In genomic region chr10:77464181-77464936, GRCm38 (mm10) we compare ENCODE assay signal across 8 mouse cellular contexts. TPM values are rescaled to one million over a fixed set of nuclear protein-coding genes. Genes with fewer than 3 reads are reported as not detected.
DNase-seq lines count a peak whose midpoint lies in the region; ATAC-seq and TF ChIP-seq lines count a peak whose summit lies in the region.

No protein-coding gene starts in this region.

- no peak; the same call in 1 of the 2 replicates for ATAC-seq in hindbrain, embryonic 14.5 days (ENCODE audit: low FRiP score)
- no peak for ATAC-seq in hindbrain, embryonic 11.5 days (ENCODE audit: low FRiP score)
- ATAC-seq in G1E (ENCODE audit: extremely low read depth, insufficient number of reproducible peaks, low FRiP score, poor library complexity, severe bottlenecking): peak; percentile 22; the same call in 1 of the 2 replicates
- 0 out of 2 replicates have a peak, but pooled peaks have one; percentile 38 for ATAC-seq in cerebellum, adult (ENCODE audit: insufficient number of reproducible peaks, low FRiP score, low TSS enrichment)

- peak; percentile 37 for DNase-seq in hindbrain, embryonic 14.5 days (ENCODE audit: low spot score)
- DNase-seq in hindbrain, embryonic 11.5 days (ENCODE audit: low spot score): no peak
- DNase-seq in G1E (ENCODE audit: low spot score): no peak
- DNase-seq in heart, postnatal 4 days: peak; percentile 92
- DNase-seq in lung, postnatal 25 days (ENCODE audit: low spot score): peak; percentile 62
- no peak for DNase-seq in layer of hippocampus, postnatal 36 days
- no peak for DNase-seq in left cerebral cortex, adult 2 months (ENCODE audit: extremely low spot score in 1 of 2, low spot score in 2 of 2)

- no peak overlapping the region for H3K9ac ChIP-seq in hindbrain, embryonic 14.5 days
- H3K9ac ChIP-seq in hindbrain, embryonic 11.5 days (ENCODE audit: low read depth, low read length): no peak overlapping the region

- intact Hi-C loops in left cerebral cortex, adult 2 months (cut with DNase I): no loop called here

- no peak overlapping the region for H3K4me2 ChIP-seq in hindbrain, embryonic 14.5 days (replicated peaks)
- no peak overlapping the region for H3K4me2 ChIP-seq in hindbrain, embryonic 11.5 days (replicated peaks; ENCODE audit: low read depth, low read length)

- no peaks in the 10 kb centered on the region for H3K36me3 ChIP-seq in hindbrain, embryonic 14.5 days (replicated peaks; ENCODE audit: control insufficient read depth, insufficient read depth)
- H3K36me3 ChIP-seq in hindbrain, embryonic 11.5 days (ENCODE audit: control insufficient read depth, insufficient read depth, low read length): no peaks in the 10 kb centered on the region
- H3K36me3 ChIP-seq in G1E (replicated peaks): no peaks in the 10 kb centered on the region

- H3K27ac ChIP-seq in hindbrain, embryonic 14.5 days: no peak overlapping the region
- H3K27ac ChIP-seq in hindbrain, embryonic 11.5 days (ENCODE audit: low read depth, low read length): no peak overlapping the region
- no peak overlapping the region for H3K27ac ChIP-seq in left cerebral cortex, adult 2 months

- no peaks in the 10 kb centered on the region for H3K9me3 ChIP-seq in hindbrain, embryonic 14.5 days (ENCODE audit: control insufficient read depth, low read length)
- H3K9me3 ChIP-seq in hindbrain, embryonic 11.5 days (ENCODE audit: control insufficient read depth, low read length): no peaks in the 10 kb centered on the region
- H3K9me3 ChIP-seq in G1E (replicated peaks): no peaks in the 10 kb centered on the region

- H3K4me1 ChIP-seq in hindbrain, embryonic 14.5 days (replicated peaks; ENCODE audit: control insufficient read depth, insufficient read depth, low read length): no peaks in the 10 kb centered on the region
- no peaks in the 10 kb centered on the region for H3K4me1 ChIP-seq in hindbrain, embryonic 11.5 days (replicated peaks; ENCODE audit: control insufficient read depth, insufficient read depth, low read length)
- H3K4me1 ChIP-seq in G1E (ENCODE audit: insufficient read depth, low read depth, low read length): no peaks in the 10 kb centered on the region

- 55% methylated on average over 10 of the region's 10 CpGs for WGBS in hindbrain, embryonic 14.5 days
- 79% methylated on average over 10 of the region's 10 CpGs for WGBS in hindbrain, embryonic 11.5 days

- no peak overlapping the region for H3K4me3 ChIP-seq in hindbrain, embryonic 14.5 days (replicated peaks; ENCODE audit: low read length)
- no peak overlapping the region for H3K4me3 ChIP-seq in hindbrain, embryonic 11.5 days (ENCODE audit: low read depth, low read length)
- H3K4me3 ChIP-seq in G1E (ENCODE audit: low read depth, low read length): no peak overlapping the region
- no peak overlapping the region for H3K4me3 ChIP-seq in left cerebral cortex, adult 2 months

- H3K27me3 ChIP-seq in hindbrain, embryonic 14.5 days (ENCODE audit: control insufficient read depth, insufficient read depth, low read length): no peaks in the 10 kb centered on the region
- H3K27me3 ChIP-seq in hindbrain, embryonic 11.5 days (ENCODE audit: control insufficient read depth, insufficient read depth, low read length): no peaks in the 10 kb centered on the region
- H3K27me3 ChIP-seq in G1E (ENCODE audit: insufficient read depth, low read length): peaks cover 24% of the 10 kb centered on the region

- no peak for TF ChIP-seq CTCF in G1E (IDR thresholded peaks at IDR 0.05; ENCODE audit: low read depth, low read length)
- TF ChIP-seq CTCF in left cerebral cortex, adult 2 months (IDR thresholded peaks at IDR 0.05): no peak

RNA-seq across cellular contexts. Expression of gene Adarb1, which starts 46.3 kb away (rescaled TPM):
- polyA plus RNA-seq in hindbrain, embryonic 14.5 days (2014; fragmentation: Nextera tagmentation; extraction: Ambion mirVana): 20.6 and 20.7 TPM in 2 replicates
- polyA plus RNA-seq in hindbrain, embryonic 11.5 days (2014; fragmentation: Nextera tagmentation; extraction: Ambion mirVana): 5.2 and 6.3 TPM in 2 replicates
- not detected in 2 replicates for total RNA-seq in G1E (2014; fragmentation: Nextera tagmentation)
- total RNA-seq in G1E (2017): 0.05 and 0.52 TPM in 2 replicates
- not detected in 2 replicates for polyA plus RNA-seq in G1E (2012)
- total RNA-seq in heart, postnatal 4 days (2021): 10 to 100 TPM; 20.9 to 23.3 TPM
- 100 to 1,000 TPM; 113 to 117 TPM for total RNA-seq in layer of hippocampus, postnatal 36 days (2021)
- 100 to 1,000 TPM; 139 to 152 TPM for total RNA-seq in left cerebral cortex, adult 2 months (2021)

RNA-seq across cellular contexts. Expression of gene Fam207a, which starts 51.2 kb away (rescaled TPM):
- polyA plus RNA-seq in hindbrain, embryonic 14.5 days (2014; fragmentation: Nextera tagmentation; extraction: Ambion mirVana): 37.7 and 41.0 TPM in 2 replicates
- polyA plus RNA-seq in hindbrain, embryonic 11.5 days (2014; fragmentation: Nextera tagmentation; extraction: Ambion mirVana): 34.6 and 41.8 TPM in 2 replicates
- total RNA-seq in G1E (2014; fragmentation: Nextera tagmentation) (13.0 and 14.5 TPM in 2 replicates), G1E (2017) (31.1 and 39.4 TPM in 2 replicates)
- polyA plus RNA-seq in G1E (2012): 122 and 191 TPM in 2 replicates
- total RNA-seq in heart, postnatal 4 days (2021): 10 to 100 TPM; 12.6 to 13.2 TPM
- total RNA-seq in layer of hippocampus, postnatal 36 days (2021): 10 to 100 TPM; 35.1 to 37.4 TPM
- 10 to 100 TPM; 32.6 to 35.7 TPM for total RNA-seq in left cerebral cortex, adult 2 months (2021)

Comparison
In these comparisons a context has a peak if more than half of its experiments do, and no peak if none do; other contexts are left out.
1. DNase-seq: peak in hindbrain, embryonic 14.5 days (single experiment), heart, postnatal 4 days (single experiment) and lung, postnatal 25 days (single experiment); none in hindbrain, embryonic 11.5 days (single experiment), G1E (single experiment), layer of hippocampus, postnatal 36 days (0 of 2) and left cerebral cortex, adult 2 months (0 of 2).
2. ATAC-seq: peak in G1E (single experiment) and cerebellum, adult (single experiment); none in hindbrain, embryonic 14.5 days (single experiment) and hindbrain, embryonic 11.5 days (single experiment).
3. RNA of gene Adarb1, which starts 46.3 kb away (total RNA-seq): 139 to 152 TPM in left cerebral cortex, adult 2 months, 113 to 117 TPM in layer of hippocampus, postnatal 36 days and 20.9 to 23.3 TPM in heart, postnatal 4 days; 0.05 to 0.52 TPM in G1E; every median in the first group is over 10 times any median in the second.